Mouse (Mus musculus) kidney, postnatal 36 days (tissue): ENCODE measurements around the gene Atf7ip.

Experiments used
- DNase-seq, 2 experiments: peaks; one replicate each; pipeline ENCODE4 v3.0.0; 2021 to 2022; ENCODE audit warnings: mixed read lengths in 2 of 2

Gene Atf7ip

GRCm38 (mm10) chr6:136554774-136555522 is 49.0 kb downstream of the Atf7ip start:
- peak; percentile 35 to 50 for DNase-seq

GRCm38 (mm10) chr6:136555523-136555915 is 49.6 kb downstream of the Atf7ip start:
- DNase-seq = peak; percentile 66 to 88

DNA sequence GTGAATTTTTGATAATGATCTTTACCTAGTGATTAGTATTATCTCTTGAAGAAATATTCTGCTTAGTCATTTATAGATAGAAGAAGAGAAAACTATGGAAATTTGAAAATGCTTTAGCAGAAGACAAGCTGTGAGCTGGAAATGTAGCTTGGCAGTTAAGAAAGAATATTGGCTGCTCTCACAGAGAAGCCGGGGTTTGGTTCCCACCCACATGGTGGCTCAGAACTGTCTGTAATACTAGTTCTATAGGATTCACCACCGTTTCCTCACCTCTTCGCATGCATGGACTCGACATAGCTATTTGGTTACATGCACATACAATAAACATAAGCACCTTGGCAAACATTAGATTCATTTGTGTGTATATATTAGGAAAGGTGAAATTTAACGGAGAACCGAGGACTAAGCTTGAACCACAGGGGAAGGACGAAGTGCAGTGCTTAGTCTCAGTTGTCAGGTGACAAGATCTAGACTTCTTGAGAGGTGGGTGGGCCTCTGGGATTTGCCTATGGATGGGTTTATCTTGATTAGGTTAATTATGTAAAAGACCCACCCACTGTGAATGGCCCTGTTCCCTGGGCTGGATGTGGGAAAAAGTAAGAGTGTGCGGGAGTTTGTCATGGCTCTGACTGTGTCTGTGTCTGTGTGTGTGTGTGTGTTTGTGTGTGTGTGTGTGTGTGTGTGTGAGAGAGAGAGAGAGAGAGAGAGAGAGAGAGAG is 52.5 kb downstream of the Atf7ip start:
- no peak for DNase-seq

GRCm38 (mm10) chr6:136566002-136566401 is 60.0 kb downstream of the Atf7ip start:
- DNase-seq = no peak

GRCm38 (mm10) chr6:136590739-136591138 is 84.8 kb downstream of the Atf7ip start:
- no peak for DNase-seq

GRCm38 (mm10) chr6:136594541-136594940 is 88.6 kb downstream of the Atf7ip start:
- no peak for DNase-seq

DNA sequence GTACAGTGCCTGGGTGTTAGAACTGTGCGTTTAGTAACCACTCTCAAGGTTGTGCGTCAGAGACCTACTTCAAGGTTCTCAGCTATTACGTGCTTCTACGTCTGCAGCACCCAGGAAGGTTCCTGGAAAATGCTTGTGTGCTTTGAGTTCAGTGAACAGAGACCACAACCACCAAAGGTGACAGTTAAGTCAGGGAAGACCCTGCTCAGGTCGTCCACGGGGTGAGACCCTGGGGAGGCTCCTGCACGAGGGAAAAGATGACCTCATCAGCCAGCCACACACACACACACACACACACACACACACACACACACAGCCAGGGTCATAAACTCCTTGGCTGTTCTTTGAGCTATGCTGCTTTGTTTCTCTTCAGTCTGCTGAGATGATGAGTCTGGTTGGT is 96.6 kb downstream of the Atf7ip start:
- DNase-seq = no peak

- no peak for DNase-seq
Measured at GRCm38 (mm10) chr6:136611351-136612215, 105.6 kb downstream of the Atf7ip start.

DNA sequence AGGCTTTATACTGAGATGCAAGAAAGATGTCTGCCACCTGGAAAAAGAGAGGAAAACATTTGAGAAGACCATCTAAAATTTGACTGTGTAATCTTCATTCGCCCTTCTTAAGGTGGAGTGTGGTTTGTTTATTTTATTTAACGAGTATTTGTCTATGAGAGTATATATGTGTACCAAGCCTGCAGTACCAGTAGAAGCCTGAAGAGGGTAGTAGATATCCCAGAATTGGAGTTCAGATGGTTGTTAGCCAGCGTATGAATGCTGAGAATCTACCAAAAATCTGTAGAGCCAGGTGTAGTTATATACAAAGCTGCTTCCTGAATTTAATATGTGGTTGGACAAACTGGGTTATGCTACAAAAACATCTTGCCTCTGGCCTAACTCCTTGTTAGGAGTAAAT is 106.3 kb downstream of the Atf7ip start:
- DNase-seq = no peak

DNA sequence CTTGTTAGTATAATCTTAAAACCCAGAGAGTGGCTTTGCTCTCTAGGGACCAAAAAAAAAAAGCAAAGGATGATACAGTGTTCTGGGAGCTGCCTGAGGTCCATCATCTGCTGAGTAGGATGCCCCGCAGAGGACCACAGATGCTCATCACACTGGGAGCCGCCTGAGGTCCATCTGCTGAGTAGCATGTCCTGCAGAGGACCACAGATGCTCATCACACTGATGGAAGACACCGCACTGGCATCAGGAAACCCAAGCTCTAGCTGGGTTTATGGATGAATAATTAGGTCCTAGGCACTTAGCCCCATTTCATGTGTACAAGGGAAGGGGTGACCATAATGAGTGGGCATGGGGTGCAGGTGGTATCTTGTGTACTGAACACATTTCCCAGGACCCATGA is 108.2 kb downstream of the Atf7ip start:
- DNase-seq = no peak

GRCm38 (mm10) chr6:136620361-136621139 is 114.6 kb downstream of the Atf7ip start:
- peak; percentile 82 to 93 for DNase-seq

DNA sequence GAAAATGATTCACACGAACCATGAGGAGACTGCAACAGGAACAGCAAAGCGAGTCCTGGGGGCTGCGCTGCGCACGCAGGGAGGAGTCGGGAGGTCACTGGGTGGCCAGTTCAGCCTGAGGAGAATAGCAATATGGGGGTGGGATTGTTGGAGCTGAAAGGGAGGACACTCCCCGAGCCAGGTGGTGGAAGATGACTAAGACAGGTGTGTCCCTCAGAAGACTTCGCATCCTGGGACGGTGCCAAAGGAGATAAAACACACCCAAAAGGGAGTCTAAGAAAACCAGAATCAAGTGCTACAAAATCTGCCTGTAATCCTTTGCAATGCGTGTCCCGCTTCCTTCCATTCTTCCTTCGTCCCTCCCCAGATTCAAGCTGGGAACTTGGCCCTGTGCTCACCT is 119.5 kb downstream of the Atf7ip start:
- no peak for DNase-seq

GRCm38 (mm10) chr6:136629639-136630038 is 123.7 kb downstream of the Atf7ip start:
- no peak for DNase-seq

GRCm38 (mm10) chr6:136631519-136631918 is 125.6 kb downstream of the Atf7ip start:
- DNase-seq = no peak

DNA sequence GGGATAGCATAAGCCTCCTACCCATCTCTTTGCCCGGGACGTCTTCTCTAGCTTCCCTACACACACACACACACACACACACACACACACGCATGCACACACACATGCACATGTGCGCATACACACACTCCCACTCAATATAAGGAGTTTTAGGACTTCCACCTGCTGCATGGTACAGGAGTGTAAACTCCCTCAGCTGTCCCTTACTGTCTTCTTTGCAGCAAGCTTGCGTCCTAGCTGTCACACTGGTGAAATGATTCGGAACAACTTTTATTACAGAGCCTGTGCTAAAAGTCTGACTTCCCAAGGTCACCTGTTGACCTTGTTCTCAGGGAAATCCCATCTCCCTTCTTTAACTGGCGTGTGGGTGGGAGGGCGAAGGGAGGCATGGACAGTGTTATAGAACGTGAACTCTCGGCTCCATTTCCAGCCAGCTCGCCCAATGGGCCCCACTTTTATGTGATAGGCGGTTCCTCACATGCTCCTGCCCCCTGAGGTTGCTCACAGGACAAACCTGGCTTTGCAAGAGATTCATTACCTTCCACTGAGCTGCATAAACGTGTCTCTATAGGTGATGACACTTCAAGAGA is 126.1 kb downstream of the Atf7ip start:
- DNase-seq = no peak

- DNase-seq = no peak
Measured at GRCm38 (mm10) chr6:136633154-136633553, 127.2 kb downstream of the Atf7ip start.

DNA sequence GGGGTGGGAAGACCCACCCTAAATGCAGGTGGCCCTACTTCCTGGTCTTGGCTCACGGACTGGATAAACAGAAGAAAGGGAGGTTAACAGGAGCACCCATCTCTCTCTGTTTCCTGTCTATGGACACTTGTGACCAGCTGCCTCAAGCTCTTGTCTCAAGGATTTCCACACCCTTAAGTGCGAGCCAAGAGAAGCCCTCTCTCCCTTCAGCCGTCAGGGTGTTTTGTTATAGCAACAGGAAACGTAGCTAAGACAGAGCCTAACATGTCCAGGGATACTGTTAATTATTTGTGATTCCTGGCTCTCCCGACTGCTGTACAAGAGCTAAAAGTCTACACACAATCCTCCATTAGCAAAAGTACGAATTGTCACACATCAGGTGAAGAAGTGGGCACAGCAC is 127.8 kb downstream of the Atf7ip start:
- no peak for DNase-seq

- no peak for DNase-seq
Measured at GRCm38 (mm10) chr6:136634982-136635381, 129.0 kb downstream of the Atf7ip start.

DNA sequence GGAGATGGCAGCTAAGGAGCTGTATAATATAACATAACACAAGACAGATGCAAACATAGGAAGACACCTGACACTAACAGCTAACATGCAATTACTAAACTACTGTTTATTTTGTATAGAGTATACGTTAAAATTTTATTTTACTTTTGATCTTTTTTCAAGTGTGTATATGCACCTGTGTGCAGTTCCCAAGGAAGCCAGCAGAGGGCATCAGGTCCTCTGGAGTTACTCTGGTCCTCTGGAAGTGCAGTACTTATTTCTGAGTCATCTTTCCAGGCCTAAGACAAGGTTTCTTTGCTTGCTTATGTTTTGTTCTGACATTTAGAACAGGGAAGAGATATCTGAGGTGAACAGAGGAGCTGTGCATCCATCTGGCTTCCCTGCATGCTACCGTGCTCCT is 138.2 kb downstream of the Atf7ip start:
- DNase-seq = peak in 1 of 2 experiments; percentile 29

GRCm38 (mm10) chr6:136645754-136646153 is 139.8 kb downstream of the Atf7ip start:
- no peak for DNase-seq

- no peak for DNase-seq
Measured at GRCm38 (mm10) chr6:136646207-136646606, 140.2 kb downstream of the Atf7ip start.

DNA sequence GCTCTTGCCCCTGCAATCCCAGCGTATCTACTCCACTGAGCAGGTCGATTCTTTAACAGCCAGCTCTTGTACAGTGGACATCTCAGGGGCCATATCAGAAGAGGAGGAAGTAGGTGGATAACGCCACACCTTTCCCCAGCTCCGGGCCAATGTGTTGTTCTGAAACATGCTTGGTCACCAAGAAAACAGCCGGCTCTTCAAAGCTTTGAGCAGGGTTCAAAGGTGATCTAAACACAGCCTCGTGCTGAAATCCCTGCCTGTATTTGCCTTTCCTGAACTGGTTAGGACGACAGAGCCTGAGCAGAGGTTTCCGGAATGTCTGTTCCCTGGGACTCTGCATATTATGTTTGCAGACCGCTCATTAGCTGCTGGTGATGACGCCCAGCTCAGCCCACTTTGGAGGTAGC is 141.5 kb downstream of the Atf7ip start:
- no peak for DNase-seq
